In genomic region chr4:89446765-89447487, GRCm38 (mm10) we compare ENCODE assay signal across 11 mouse cellular contexts.
A peak's percentile ranks its signal among the peaks of the same experiment; 100 is the strongest.
DNase-seq lines count a peak whose midpoint lies in the region; ATAC-seq and TF ChIP-seq lines count a peak whose summit lies in the region.
"Had no signal": no experiment of that assay in that cellular context is flagged by ENCODE, and none has a peak within 500 bp of the region (broad histone marks: within the 10 kb centered on the region; RNA-seq: fewer than 3 reads in every experiment).

No protein-coding gene starts in this region.

- ATAC-seq in intestine, postnatal 0 days, result no peak
- no peak for ATAC-seq in intestine, embryonic 15.5 days
- ATAC-seq in midbrain, embryonic 14.5 days (ENCODE audit: low FRiP score, low TSS enrichment), result no peak
- ATAC-seq in midbrain, embryonic 11.5 days (ENCODE audit: low FRiP score), result no peak
- no peak for ATAC-seq in midbrain, embryonic 15.5 days (replicated peaks)

- peaks cover 3% of the 10 kb centered on the region; the same call in 1 of the 2 replicates for H3K4me1 ChIP-seq in intestine, postnatal 0 days (replicated peaks; ENCODE audit: control insufficient read depth, insufficient read depth, low read length)
- H3K4me1 ChIP-seq in intestine, embryonic 15.5 days (replicated peaks), result no peaks in the 10 kb centered on the region
- no peaks in the 10 kb centered on the region for H3K4me1 ChIP-seq in midbrain, embryonic 14.5 days (ENCODE audit: control insufficient read depth, insufficient read depth, low read length)
- no peaks in the 10 kb centered on the region for H3K4me1 ChIP-seq in midbrain, embryonic 11.5 days (ENCODE audit: control insufficient read depth, insufficient read depth, low read length)
- peaks cover 12% of the 10 kb centered on the region; the same call in 1 of the 2 replicates for H3K4me1 ChIP-seq in cerebellum, adult 2 months (ENCODE audit: control insufficient read depth, insufficient read depth, low read length)
- peaks cover 25% of the 10 kb centered on the region for H3K4me1 ChIP-seq in small intestine, adult 2 months (ENCODE audit: control insufficient read depth, insufficient read depth, insufficient read length, low read length)
- H3K4me1 ChIP-seq in midbrain, embryonic 15.5 days, result no peaks in the 10 kb centered on the region

- H3K4me3 ChIP-seq in intestine, postnatal 0 days (ENCODE audit: low read depth, low read length), result no peak overlapping the region
- H3K4me3 ChIP-seq in intestine, embryonic 15.5 days (replicated peaks), result no peak overlapping the region
- no peak overlapping the region for H3K4me3 ChIP-seq in midbrain, embryonic 14.5 days (replicated peaks; ENCODE audit: low read depth, low read length)
- no peak overlapping the region for H3K4me3 ChIP-seq in midbrain, embryonic 11.5 days (ENCODE audit: low read depth, low read length)
- H3K4me3 ChIP-seq in cerebellum, adult 2 months (replicated peaks; ENCODE audit: insufficient read depth, low read depth, low read length), result no peak overlapping the region
- H3K4me3 ChIP-seq in small intestine, adult 2 months (ENCODE audit: low read depth, low read length), result no peak overlapping the region
- H3K4me3 ChIP-seq in midbrain, embryonic 15.5 days, result no peak overlapping the region
- H3K4me3 ChIP-seq: liver, embryonic 13.5 days; myocyte had no signal

- H3K9me3 ChIP-seq in intestine, postnatal 0 days (ENCODE audit: control insufficient read depth), result no peaks in the 10 kb centered on the region
- H3K9me3 ChIP-seq in intestine, embryonic 15.5 days, result no peaks in the 10 kb centered on the region
- H3K9me3 ChIP-seq in midbrain, embryonic 14.5 days (ENCODE audit: control insufficient read depth, low read length), result no peaks in the 10 kb centered on the region
- no peaks in the 10 kb centered on the region for H3K9me3 ChIP-seq in midbrain, embryonic 11.5 days (ENCODE audit: control insufficient read depth, low read length)
- H3K9me3 ChIP-seq in midbrain, embryonic 15.5 days, result no peaks in the 10 kb centered on the region
- H3K9me3 ChIP-seq: liver, embryonic 13.5 days had no signal

- peak; percentile 13 for DNase-seq in midbrain, embryonic 14.5 days
- no peak for DNase-seq in midbrain, embryonic 11.5 days (ENCODE audit: low spot score, missing footprints)
- DNase-seq in cerebellum, adult 2 months, result peak; percentile 27 to 67
- no peak for DNase-seq in heart, adult 9 months (ENCODE audit: low spot score in 2 of 2)
- DNase-seq: gastrocnemius, postnatal 36 days; liver, embryonic 13.5 days had no signal

- no peaks in the 10 kb centered on the region for H3K36me3 ChIP-seq in intestine, postnatal 0 days (ENCODE audit: control insufficient read depth, insufficient read depth)
- H3K36me3 ChIP-seq in intestine, embryonic 15.5 days, result no peaks in the 10 kb centered on the region
- H3K36me3 ChIP-seq in midbrain, embryonic 14.5 days (ENCODE audit: control insufficient read depth, insufficient read depth, low read length), result no peaks in the 10 kb centered on the region
- H3K36me3 ChIP-seq in midbrain, embryonic 11.5 days (ENCODE audit: control insufficient read depth, insufficient read depth, low read length), result no peaks in the 10 kb centered on the region
- no peaks in the 10 kb centered on the region for H3K36me3 ChIP-seq in small intestine, adult 2 months (ENCODE audit: control insufficient read depth, insufficient read depth, low read length)
- no peaks in the 10 kb centered on the region for H3K36me3 ChIP-seq in midbrain, embryonic 15.5 days (replicated peaks)
- H3K36me3 ChIP-seq: liver, embryonic 13.5 days had no signal

- H3K9ac ChIP-seq in intestine, postnatal 0 days (ENCODE audit: low read depth, low read length), result no peak overlapping the region
- H3K9ac ChIP-seq in intestine, embryonic 15.5 days, result no peak overlapping the region
- no peak overlapping the region for H3K9ac ChIP-seq in midbrain, embryonic 14.5 days (replicated peaks; ENCODE audit: low read length)
- H3K9ac ChIP-seq in midbrain, embryonic 11.5 days (ENCODE audit: low read length), result no peak overlapping the region
- H3K9ac ChIP-seq in midbrain, embryonic 15.5 days, result no peak overlapping the region
- H3K9ac ChIP-seq: liver, embryonic 13.5 days had no signal

- no peaks in the 10 kb centered on the region for H3K27me3 ChIP-seq in intestine, postnatal 0 days (replicated peaks; ENCODE audit: control insufficient read depth, insufficient read depth, low read length)
- H3K27me3 ChIP-seq in intestine, embryonic 15.5 days (replicated peaks), result no peaks in the 10 kb centered on the region
- H3K27me3 ChIP-seq in midbrain, embryonic 14.5 days (ENCODE audit: control insufficient read depth, insufficient read depth, low read length), result no peaks in the 10 kb centered on the region
- H3K27me3 ChIP-seq in midbrain, embryonic 11.5 days (ENCODE audit: control insufficient read depth, insufficient read depth, low read length), result no peaks in the 10 kb centered on the region
- no peaks in the 10 kb centered on the region for H3K27me3 ChIP-seq in cerebellum, adult 2 months (ENCODE audit: control insufficient read depth, insufficient read depth, low read length)
- H3K27me3 ChIP-seq in small intestine, adult 2 months (ENCODE audit: control insufficient read depth, insufficient read depth, low read length), result no peaks in the 10 kb centered on the region
- H3K27me3 ChIP-seq in midbrain, embryonic 15.5 days (replicated peaks), result no peaks in the 10 kb centered on the region
- H3K27me3 ChIP-seq: liver, embryonic 13.5 days had no signal

- TF ChIP-seq POLR2A in cerebellum, adult 2 months (IDR thresholded peaks at IDR 0.05; ENCODE audit: borderline replicate concordance, insufficient read depth, low read length), result no peak
- no peak for TF ChIP-seq POLR2A in small intestine, adult 2 months (IDR thresholded peaks at IDR 0.05; ENCODE audit: low read depth, low read length)

- H3K27ac ChIP-seq in intestine, postnatal 0 days (ENCODE audit: low read depth, low read length), result no peak overlapping the region
- no peak overlapping the region for H3K27ac ChIP-seq in intestine, embryonic 15.5 days
- no peak overlapping the region for H3K27ac ChIP-seq in midbrain, embryonic 14.5 days (replicated peaks; ENCODE audit: low read depth, low read length)
- H3K27ac ChIP-seq in midbrain, embryonic 11.5 days (ENCODE audit: low read depth, low read length), result no peak overlapping the region
- no peak overlapping the region for H3K27ac ChIP-seq in cerebellum, adult 2 months (ENCODE audit: insufficient read depth, low read length)
- H3K27ac ChIP-seq in small intestine, adult 2 months (ENCODE audit: insufficient read depth, low read depth, low read length), result peak overlapping the region; percentile 46; the same call in 1 of the 2 replicates
- no peak overlapping the region for H3K27ac ChIP-seq in midbrain, embryonic 15.5 days
- H3K27ac ChIP-seq: liver, embryonic 13.5 days had no signal

- WGBS in intestine, postnatal 0 days, result 76% methylated on average over 8 of the region's 8 CpGs
- WGBS in intestine, embryonic 15.5 days, result 65% methylated on average over 8 of the region's 8 CpGs
- 40% methylated on average over 8 of the region's 8 CpGs for WGBS in midbrain, embryonic 14.5 days
- WGBS in midbrain, embryonic 11.5 days, result 58% methylated on average over 8 of the region's 8 CpGs
- WGBS in cerebellum, adult 2 months, result 36% methylated on average over 8 of the region's 8 CpGs
- 58% methylated on average over 8 of the region's 8 CpGs for WGBS in small intestine, adult 2 months
- 45% methylated on average over 8 of the region's 8 CpGs for WGBS in midbrain, embryonic 15.5 days

- TF ChIP-seq CTCF in intestine, postnatal 0 days (IDR thresholded peaks at IDR 0.05; ENCODE audit: low read depth), result peak; percentile 46
- TF ChIP-seq CTCF in cerebellum, adult 2 months (IDR thresholded peaks at IDR 0.05; ENCODE audit: borderline replicate concordance, insufficient read depth, low read depth, low read length), result no peak; the same call in 1 of the 2 replicates
- no peak for TF ChIP-seq CTCF in small intestine, adult 2 months (IDR thresholded peaks at IDR 0.05; ENCODE audit: extremely low read depth, insufficient read length, insufficient replicate concordance, low read depth, low read length)

- no peak overlapping the region for H3K4me2 ChIP-seq in intestine, postnatal 0 days (replicated peaks; ENCODE audit: low read depth)
- H3K4me2 ChIP-seq in intestine, embryonic 15.5 days (replicated peaks), result no peak overlapping the region
- H3K4me2 ChIP-seq in midbrain, embryonic 14.5 days (ENCODE audit: low read length), result no peak overlapping the region
- no peak overlapping the region for H3K4me2 ChIP-seq in midbrain, embryonic 11.5 days
- no peak overlapping the region for H3K4me2 ChIP-seq in midbrain, embryonic 15.5 days
- H3K4me2 ChIP-seq: liver, embryonic 13.5 days had no signal

Comparison
In these comparisons a context has a peak if more than half of its experiments do, and no peak if none do; other contexts are left out.
1. DNase-seq: peak in midbrain, embryonic 14.5 days (single experiment) and cerebellum, adult 2 months (2 of 2); none in midbrain, embryonic 11.5 days (single experiment) and heart, adult 9 months (0 of 2).